Mouse (Mus musculus): ENCODE measurements around the gene Olfr828.

Gene Olfr828

GRCm38 (mm10) chr9:18819426-18819825, at the start of gene Olfr828:
Gene Olfr828 (minus strand): TSS chr9:18819526.
- no peak for DNase-seq (ENCODE audit: low read depth)

- DNase-seq (ENCODE audit: low read depth): no peak
Measured at GRCm38 (mm10) chr9:18854633-18855032, 35.3 kb upstream of the Olfr828 start, which contains the start of gene Olfr829. Gene Olfr829 (plus strand): TSS chr9:18854933.

GRCm38 (mm10) chr9:18785316-18785715, 34.0 kb downstream of the Olfr828 start:
- DNase-seq (ENCODE audit: low read depth): no peak

GRCm38 (mm10) chr9:18779476-18779875, 39.9 kb downstream of the Olfr828 start:
- DNase-seq (ENCODE audit: low read depth): no peak

DNA sequence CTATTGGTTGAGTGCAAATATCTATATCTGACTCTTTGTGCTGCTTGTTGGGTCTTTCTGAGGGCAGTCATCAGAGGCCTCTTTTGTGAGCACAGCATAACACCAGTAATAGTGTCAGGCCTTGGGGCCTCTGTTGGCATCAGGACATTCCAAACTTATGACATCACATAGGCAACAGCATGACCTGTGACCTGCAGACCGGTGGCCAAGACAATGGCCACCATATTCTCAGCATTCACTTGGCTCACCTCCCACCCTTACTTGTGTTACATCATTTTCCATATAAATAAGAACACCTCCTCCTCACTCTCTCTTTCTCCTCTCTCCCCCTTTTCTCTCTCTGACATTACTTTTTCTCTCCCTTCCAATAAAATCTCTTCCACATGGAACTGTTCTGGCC, 40.3 kb downstream of the Olfr828 start:
- no peak for DNase-seq (ENCODE audit: low read depth)

Data from c-Kit-positive CD71-positive TER-119-negative erythroid progenitor cells, embryonic 14.5 days (primary cell).